Mouse (Mus musculus) B cell, adult 2 months (primary cell): Measurements from ENCODE around the gene Fam161a.
A peak's percentile ranks its signal among the peaks of the same experiment; 100 is the strongest.

Source experiments
- DNase-seq, 2 experiments: peaks; one replicate each; pipeline ENCODE4 v3.0.0; 2022

Fam161a gene

GRCm38 (mm10) chr11:23007481-23008180, at the start of gene Fam161a:
TSS of gene Fam161a (plus strand) at chr11:23007531.
- DNase-seq, result peak; percentile 75 to 78

DNA sequence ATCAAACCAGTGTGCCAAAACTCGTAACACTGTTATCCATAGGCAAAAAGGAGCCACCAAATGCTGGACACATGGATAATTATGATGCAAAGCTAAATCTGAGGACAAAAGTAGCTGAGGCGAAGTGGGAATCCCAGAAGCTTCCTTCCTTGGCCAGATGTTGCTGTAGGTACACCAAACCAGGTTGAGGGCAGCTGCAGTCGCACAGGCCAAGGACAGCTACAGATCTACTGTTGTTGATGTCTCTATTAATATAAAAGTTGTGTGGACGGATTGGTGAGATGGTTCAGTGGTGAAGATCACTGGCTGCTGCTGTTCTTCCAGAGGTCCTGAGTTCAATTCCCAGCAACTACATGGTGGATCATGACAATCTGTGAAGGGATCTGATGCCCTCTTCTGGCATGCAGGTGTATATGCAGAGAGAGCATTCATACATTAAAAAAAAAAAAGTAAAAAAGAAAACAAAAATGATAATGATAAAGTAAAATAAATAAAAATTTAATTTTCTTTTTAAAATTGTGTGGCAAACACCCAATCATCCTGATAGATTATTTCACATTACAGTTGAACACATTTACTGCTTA, 49.4 kb upstream of the Fam161a start:
- peak; percentile 51 to 54 for DNase-seq

- no peak for DNase-seq
Observed at GRCm38 (mm10) chr11:22962101-22962500, 45.2 kb upstream of the Fam161a start.

DNA sequence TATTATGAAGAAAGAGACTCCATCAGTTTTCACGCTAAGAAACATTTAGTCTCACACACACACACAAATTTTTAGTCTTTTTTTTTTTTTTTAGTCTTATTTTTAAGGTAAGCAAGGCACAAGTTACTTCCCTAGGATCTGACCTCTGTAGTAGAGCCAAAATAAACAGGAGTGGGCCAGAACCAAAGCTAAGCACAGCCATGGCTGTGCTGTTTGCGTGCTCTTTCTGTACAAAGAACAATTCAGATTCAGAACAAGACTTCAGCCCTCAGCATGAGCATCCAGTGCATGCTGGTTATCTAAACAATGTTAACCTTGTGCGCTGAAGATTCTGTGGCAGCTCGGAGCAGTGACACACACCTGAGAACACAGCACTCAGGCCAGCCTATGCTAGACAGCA, 42.9 kb upstream of the Fam161a start:
- no peak for DNase-seq

GRCm38 (mm10) chr11:22965503-22965902, 41.8 kb upstream of the Fam161a start:
- DNase-seq, result peak; percentile 41 to 44

DNA sequence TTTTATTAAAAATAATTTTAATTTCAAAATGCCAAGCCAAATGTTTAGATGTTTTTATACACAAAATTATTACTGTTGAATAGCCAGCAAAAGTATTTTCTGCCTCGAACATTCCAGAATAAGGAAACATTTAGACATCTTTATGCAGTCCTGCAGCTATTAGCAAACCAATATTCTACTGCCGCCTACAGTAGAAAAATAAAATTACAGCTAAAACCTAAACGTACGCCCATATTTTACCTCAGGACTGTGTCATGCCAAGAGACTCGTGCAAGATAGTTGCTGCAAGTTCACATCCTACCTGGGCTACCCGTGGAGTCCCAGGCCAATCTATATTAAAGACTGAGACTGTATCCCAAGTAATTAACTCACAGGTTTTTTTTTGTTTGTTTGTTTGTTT, 37.8 kb upstream of the Fam161a start:
- peak; percentile 27 to 29 for DNase-seq

- no peak for DNase-seq
Observed at GRCm38 (mm10) chr11:22970546-22970945, 36.8 kb upstream of the Fam161a start.

GRCm38 (mm10) chr11:22971835-22972709, 35.3 kb upstream of the Fam161a start, which contains the start of gene Zrsr1:
TSS of gene Zrsr1 (plus strand) at chr11:22972005.
- DNase-seq, result peak; percentile 69 to 70

DNA sequence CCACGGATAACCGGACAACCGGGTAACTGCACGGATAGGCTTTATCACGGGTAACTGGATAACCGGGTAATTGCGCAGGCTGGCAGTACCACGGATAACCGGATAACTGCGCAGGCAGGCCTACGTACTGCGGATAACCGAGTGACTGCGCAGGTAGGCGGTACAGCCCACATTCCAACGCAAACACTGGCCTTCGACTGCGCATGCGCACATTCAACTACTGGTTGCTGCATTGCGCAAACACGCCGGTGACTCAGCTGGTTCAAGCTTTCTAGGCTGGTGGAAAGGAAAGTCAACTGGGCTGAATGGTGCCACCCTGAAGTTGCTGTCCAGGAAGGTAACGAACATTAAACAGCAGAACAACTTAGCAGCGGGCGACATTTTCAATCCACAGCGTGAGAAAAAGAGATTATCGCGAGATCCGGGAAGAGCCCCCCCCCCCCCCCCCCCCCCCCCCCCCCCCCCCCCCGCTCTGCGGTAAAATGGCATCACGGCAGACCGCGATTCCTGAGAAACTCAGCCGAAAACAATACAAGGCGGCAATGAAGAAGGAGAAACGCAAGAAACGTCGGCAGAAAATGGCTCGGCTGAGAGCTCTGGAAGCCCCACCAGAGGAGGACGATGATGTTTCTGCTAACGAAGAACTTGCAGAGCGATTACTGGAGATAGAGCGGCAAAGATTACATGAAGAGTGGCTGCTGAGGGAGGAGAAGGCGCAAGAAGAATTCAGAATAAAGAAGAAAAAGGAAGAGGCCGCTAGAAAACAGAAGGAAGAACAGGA, 34.4 kb upstream of the Fam161a start:
- DNase-seq, result peak; percentile 75 to 82

DNA sequence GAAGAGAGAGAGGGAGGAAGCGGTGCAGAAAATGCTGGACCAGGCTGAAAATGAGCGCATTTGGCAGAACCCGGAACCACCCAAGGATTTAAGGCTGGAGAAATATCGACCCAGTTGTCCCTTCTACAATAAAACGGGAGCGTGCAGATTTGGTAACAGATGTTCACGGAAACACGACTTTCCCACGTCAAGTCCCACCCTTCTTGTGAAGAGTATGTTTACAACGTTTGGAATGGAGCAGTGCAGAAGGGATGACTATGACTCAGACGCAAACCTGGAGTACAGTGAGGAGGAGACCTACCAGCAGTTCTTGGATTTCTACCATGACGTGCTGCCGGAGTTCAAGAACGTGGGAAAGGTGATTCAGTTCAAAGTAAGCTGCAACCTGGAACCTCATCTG, 33.7 kb upstream of the Fam161a start:
- no peak for DNase-seq

GRCm38 (mm10) chr11:22978215-22978614, 29.1 kb upstream of the Fam161a start:
- DNase-seq, result no peak

DNA sequence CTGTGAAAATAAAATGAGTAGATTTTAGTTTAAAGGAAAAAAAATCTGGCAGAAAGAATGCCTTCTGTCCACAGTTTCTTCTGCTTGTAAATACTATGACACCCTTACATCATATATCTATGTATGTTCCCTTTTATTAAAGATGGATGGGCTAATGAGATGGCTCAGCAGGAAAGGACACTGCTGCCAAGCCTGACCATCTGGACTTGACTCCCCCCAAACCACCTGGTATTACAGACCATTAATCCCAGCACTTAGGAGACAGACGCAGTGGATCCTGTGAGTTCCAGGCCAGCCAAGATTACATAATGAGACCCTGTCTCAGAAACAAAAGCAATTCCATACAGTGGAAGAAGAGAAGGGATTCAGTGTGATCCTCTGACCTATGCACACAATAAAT, 28.6 kb upstream of the Fam161a start:
- DNase-seq, result no peak

DNA sequence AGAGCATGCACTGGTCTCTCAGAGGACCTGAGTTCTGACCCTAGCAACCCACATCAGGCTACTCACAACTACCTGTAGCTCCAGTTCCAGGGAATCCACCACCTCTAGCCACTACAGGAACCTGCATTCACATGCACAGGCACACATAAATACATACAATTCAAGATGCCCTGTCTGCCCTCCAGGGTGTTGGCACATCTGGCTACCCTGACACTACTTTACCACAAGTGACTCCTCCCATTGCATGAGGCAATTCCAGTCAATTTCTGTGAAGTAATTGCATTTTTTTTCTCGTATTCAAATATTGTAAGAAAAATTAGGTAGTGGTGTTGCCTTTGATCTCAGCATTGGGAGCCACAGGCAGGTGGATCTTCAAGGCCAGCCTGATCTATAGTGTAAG, 28.1 kb upstream of the Fam161a start:
- DNase-seq, result no peak

DNA sequence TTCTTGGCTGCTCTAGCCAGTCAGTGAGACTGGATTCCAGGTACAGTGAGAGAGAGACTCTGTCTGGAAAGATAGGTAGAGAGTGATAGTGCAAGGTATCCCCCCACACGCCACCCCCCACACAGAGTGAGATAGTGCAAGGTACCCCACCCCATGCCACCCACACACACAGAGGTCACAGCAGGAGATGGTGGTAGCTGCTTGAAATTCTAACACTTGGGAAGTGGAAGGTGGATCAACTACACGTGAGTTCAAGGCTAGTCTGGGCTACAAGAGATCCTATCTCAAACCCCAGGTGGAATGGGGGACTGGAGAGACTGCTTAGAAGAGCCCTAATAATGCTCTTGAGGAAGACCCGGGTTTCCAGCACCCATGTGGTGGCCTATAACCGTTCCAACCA, 26.3 kb upstream of the Fam161a start:
- no peak for DNase-seq

- DNase-seq, result no peak
Observed at GRCm38 (mm10) chr11:22981543-22981950, 25.8 kb upstream of the Fam161a start.

DNA sequence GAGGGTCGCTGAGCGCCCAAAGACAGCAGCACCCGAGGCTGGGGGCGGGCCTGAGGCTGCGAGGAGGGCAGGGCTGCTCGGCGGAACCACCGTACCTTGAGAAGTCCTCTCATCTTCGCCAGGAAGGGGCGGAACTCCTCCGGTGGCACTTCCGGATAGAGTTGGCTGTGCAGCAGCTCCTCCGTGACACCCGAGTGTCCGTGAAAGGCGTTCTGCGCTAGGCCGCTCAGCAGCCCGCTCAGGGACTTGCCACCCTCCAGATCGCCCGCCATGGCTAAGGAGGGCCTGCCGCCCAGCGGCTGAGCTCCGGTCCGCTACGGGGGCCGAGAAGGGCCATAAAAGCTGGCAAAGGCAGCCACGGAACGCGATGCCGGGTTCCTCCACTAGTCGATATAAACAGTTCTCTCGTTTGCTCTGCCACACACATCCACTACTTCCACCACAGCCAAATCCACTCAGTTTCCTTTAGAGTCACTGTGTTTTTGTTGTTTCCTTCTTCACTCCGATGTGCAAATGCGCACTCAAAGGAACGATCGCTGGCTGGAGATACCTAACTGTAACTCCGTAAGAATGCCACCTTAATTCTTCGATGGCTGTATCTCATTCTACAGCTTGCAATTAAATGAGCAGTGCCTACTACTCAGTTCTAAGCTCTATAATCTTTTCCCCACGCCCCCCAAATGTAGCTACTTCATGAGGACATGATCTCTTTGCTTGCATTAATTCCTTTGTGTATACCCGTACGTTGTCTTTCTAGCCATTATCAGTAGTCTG, 25.2 kb upstream of the Fam161a start, which contains the start of the genes Gm28048 and Commd1:
Gm28048 (minus strand) TSS at position 107 of the 774 bp plus-strand sequence.
Commd1 (minus strand) TSS at position 399 of the 774 bp plus-strand sequence.
- DNase-seq, result peak; percentile 96

DNA sequence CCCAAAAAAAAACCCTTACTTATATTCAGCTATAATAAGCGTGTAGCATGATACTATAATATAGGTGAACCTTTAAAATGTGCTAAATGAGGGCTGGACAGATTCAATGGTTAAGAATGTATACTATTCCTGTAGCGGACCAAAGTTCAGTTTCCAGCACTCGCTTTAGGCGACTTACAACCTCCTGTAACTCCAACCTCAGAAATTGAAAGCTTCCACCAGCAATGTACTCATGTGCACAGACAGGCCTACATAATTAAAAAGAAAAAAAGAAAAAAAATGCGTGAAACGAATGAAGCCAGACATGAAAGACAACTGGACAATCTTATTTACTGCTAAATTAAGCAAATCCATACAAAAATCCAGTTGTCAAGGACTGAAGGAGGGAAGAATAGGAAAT, 24.5 kb upstream of the Fam161a start:
- no peak for DNase-seq

DNA sequence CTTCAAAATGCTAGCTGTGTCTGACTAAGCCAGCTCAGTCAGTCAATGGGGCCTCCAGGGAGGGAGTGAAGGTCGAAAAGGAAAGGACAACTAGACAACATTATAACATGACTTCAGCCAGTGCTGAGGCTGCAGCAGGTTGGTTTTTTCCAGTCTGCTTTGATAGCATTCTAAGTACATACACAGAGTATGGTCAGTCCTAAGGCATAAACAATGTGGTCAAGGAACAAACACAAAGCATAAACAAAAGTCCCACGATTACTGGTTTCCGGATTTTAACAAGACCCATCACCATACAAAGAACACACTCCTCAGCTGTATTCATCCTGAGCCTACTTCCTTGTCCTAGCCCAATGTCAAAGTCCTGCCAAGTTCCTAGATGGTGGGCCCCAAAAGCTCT, 21.8 kb upstream of the Fam161a start:
- no peak for DNase-seq

DNA sequence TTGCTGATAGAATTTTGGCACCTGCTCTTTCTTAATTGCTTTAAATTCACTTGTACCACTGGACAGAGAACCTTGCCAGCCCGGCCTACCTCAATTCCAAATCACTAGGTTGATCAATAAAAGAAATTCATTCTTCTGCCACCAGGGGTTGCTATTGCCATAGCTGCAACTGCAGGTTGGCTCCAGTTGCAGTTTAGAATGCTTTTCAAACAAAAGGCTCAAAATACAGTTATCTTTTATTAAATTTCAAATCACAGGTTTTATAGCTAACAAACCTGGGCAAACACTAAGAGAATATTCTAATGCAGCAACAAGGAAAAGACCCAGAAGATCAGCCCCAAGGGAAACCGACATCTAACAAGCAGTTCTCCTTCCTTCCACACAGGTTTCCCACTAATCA, 20.0 kb upstream of the Fam161a start:
- peak; percentile 65 to 68 for DNase-seq

- no peak for DNase-seq
Observed at GRCm38 (mm10) chr11:22989786-22990185, 17.5 kb upstream of the Fam161a start.

- peak; percentile 93 to 95 for DNase-seq
Observed at GRCm38 (mm10) chr11:22990393-22991126, 16.8 kb upstream of the Fam161a start, which contains the start of gene Cct4. TSS of gene Cct4 (plus strand) at chr11:22990519.
